Mouse (Mus musculus) G1E (cell line): ENCODE measurements around the gene Fitm1. TPM values are rescaled to one million over a fixed set of nuclear protein-coding genes. Genes with fewer than 3 reads are reported as not detected.
A peak's percentile ranks its signal among the peaks of the same experiment; 100 is the strongest.

Experiments used
- ATAC-seq: 2 replicates; pipeline ENCODE4 v1.8.0; 2016; ENCODE audit warnings: mild to moderate bottlenecking; ENCODE audit not compliant: insufficient number of reproducible peaks, poor library complexity, low FRiP score, severe bottlenecking; ENCODE audit errors: extremely low read depth
- DNase-seq: peaks from one replicate; pipeline ENCODE4 v3.0.0; 2012; ENCODE audit warnings: low spot score
- H3K27me3 ChIP-seq: 2 replicates; pipeline ENCODE4 v1.6.1; 2012; ENCODE audit warnings: mild to moderate bottlenecking, low read length, inconsistent platforms; ENCODE audit not compliant: insufficient read depth
- H3K36me3 ChIP-seq: replicated peaks from 2 replicates; pipeline ENCODE3; 2012; ENCODE audit warnings: mild to moderate bottlenecking, inconsistent platforms
- H3K4me1 ChIP-seq: 2 replicates; pipeline ENCODE4 v1.6.1; 2012; ENCODE audit warnings: low read depth, low read length, inconsistent platforms, mixed read lengths; ENCODE audit not compliant: insufficient read depth
- H3K4me3 ChIP-seq: 2 replicates; pipeline ENCODE4 v1.5.1; 2012; ENCODE audit warnings: low read depth, mild to moderate bottlenecking, inconsistent platforms, low read length, moderate library complexity, mixed read lengths
- H3K9me3 ChIP-seq: replicated peaks from 2 replicates; pipeline ENCODE4 v1.6.1; 2012; ENCODE audit warnings: inconsistent platforms
- CTCF ChIP-seq: IDR thresholded peaks from 2 replicates; pipeline ENCODE4 v1.5.1; 2012; ENCODE audit warnings: low read depth, low read length, inconsistent platforms, mixed read lengths
- GATA1 ChIP-seq: IDR thresholded peaks from 2 replicates; pipeline ENCODE4 v1.6.1; 2012; ENCODE audit warnings: borderline replicate concordance, low read length, inconsistent platforms, mixed read lengths
- GATA2 ChIP-seq: IDR thresholded peaks from 2 replicates; pipeline ENCODE4 v1.6.1; 2012; ENCODE audit warnings: low read depth, low read length, inconsistent platforms, borderline replicate concordance
- POLR2AphosphoS5 ChIP-seq: IDR thresholded peaks from 2 replicates; pipeline ENCODE4 v1.6.1; 2012; ENCODE audit warnings: low read depth, low read length, inconsistent platforms; ENCODE audit not compliant: insufficient replicate concordance
- TAL1 ChIP-seq: conservative IDR thresholded peaks from 2 replicates; pipeline ENCODE4 v1.6.1; 2012; ENCODE audit warnings: low read depth, low read length, inconsistent platforms, mixed read lengths
- polyA plus RNA-seq: library from polyadenylated mRNA; stranded (reverse); fragments of >175 nt; gene quantifications from 2 replicates; pipeline ENCODE4 v1.2.3, GENCODE M21; 2012
- total RNA-seq, 2 experiments: library from RNA; stranded (forward) in 1 of 2; stranded (reverse) in 1 of 2; fragments of 200-1000 nt in 1 of 2; fragments of >200 nt in 1 of 2; fragmentation: Nextera tagmentation in 1 of 2; gene quantifications; 2 replicates each; pipeline ENCODE4 v1.2.3; 2014 to 2017

Fitm1 gene
- total and polyA plus RNA-seq, 3 experiments = not detected

- Histone ChIP-seq H3K4me1 (peaks cover 81% of the 10 kb centered on the region), H3K9me3 (no peaks in the 10 kb centered on the region), H3K36me3 (peaks cover 22% of the 10 kb centered on the region), H3K4me3 (no peak overlapping the region), H3K27me3 (no peaks in the 10 kb centered on the region)
- TF ChIP-seq TAL1 = no peak
- no peak for ATAC-seq
- DNase-seq = no peak
These were observed 40.5 kb downstream of the Fitm1 start for GRCm38 (mm10) chr14:55615876-55616275.

- no peak for TF ChIP-seq POLR2AphosphoS5
- no peak for TF ChIP-seq GATA1
- no peak for TF ChIP-seq TAL1
- no peak for TF ChIP-seq CTCF
- TF ChIP-seq GATA2 = no peak
- Histone ChIP-seq H3K27me3 (no peaks in the 10 kb centered on the region), H3K36me3 (peaks cover 29% of the 10 kb centered on the region), H3K4me1 (peaks cover 80% of the 10 kb centered on the region), H3K9me3 (no peaks in the 10 kb centered on the region), H3K4me3 (no peak overlapping the region)
- ATAC-seq (no peak), DNase-seq (no peak)
These were observed 41.4 kb downstream of the Fitm1 start for GRCm38 (mm10) chr14:55616844-55617243.

- peak within 1 kb of the TSS; percentile 78 for H3K4me3 ChIP-seq
These were observed 42.4 kb downstream of the Fitm1 start, which contains the start of gene Rec8 for GRCm38 (mm10) chr14:55617822-55618221. Gene Rec8 (plus strand): TSS chr14:55618037.

GRCm38 (mm10) chr14:55618486-55619195 is 43.2 kb downstream of the Fitm1 start:
- Histone ChIP-seq H3K4me3 (peak overlapping the region; percentile 78), H3K9me3 (no peaks in the 10 kb centered on the region), H3K36me3 (peaks cover 47% of the 10 kb centered on the region), H3K4me1 (peaks cover 84% of the 10 kb centered on the region), H3K27me3 (no peaks in the 10 kb centered on the region)
- ATAC-seq (peak; percentile 51), DNase-seq (peak; percentile 71)
- no peak for TF ChIP-seq POLR2AphosphoS5
- TF ChIP-seq GATA2 = peak; percentile 61; the same call in 1 of the 2 replicates
- TF ChIP-seq CTCF = no peak
- peak; percentile 67 for TF ChIP-seq TAL1

More at GRCm38 (mm10) chr14:55617822-55618221, 42.4 kb downstream of the Fitm1 start, which contains the start of gene Rec8:
- Histone ChIP-seq H3K36me3 (peaks cover 39% of the 10 kb centered on the region), H3K9me3 (no peaks in the 10 kb centered on the region), H3K27me3 (no peaks in the 10 kb centered on the region), H3K4me1 (peaks cover 84% of the 10 kb centered on the region)
- DNase-seq (peak; percentile 91), ATAC-seq (peak; percentile 82)
- no peak for TF ChIP-seq GATA1
- no peak for TF ChIP-seq CTCF
- TF ChIP-seq POLR2AphosphoS5 = no peak
- no peak for TF ChIP-seq TAL1
- no peak for TF ChIP-seq GATA2

Other genes starting within 250 kb of the Fitm1 start
Only the 20 nearest of the 31 such genes appear.
- 15.5 and 21.1 TPM in 2 replicates for gene Dhrs4, start 96.9 kb upstream of the Fitm1 start, total RNA-seq (2014; fragmentation: Nextera tagmentation)
- 47.7 TPM in 2 replicates for gene Dhrs4, start 96.9 kb upstream of the Fitm1 start, total RNA-seq (2017)
- 37.4 and 42.8 TPM in 2 replicates for gene Dhrs4, start 96.9 kb upstream of the Fitm1 start, polyA plus RNA-seq
- 2.2 TPM in 2 replicates for gene Carmil3, start 85.0 kb upstream of the Fitm1 start, total RNA-seq (2014; fragmentation: Nextera tagmentation)
- 2.1 and 2.3 TPM in 2 replicates for gene Carmil3, start 85.0 kb upstream of the Fitm1 start, total RNA-seq (2017)
- gene Carmil3, start 85.0 kb upstream of the Fitm1 start, polyA plus RNA-seq = 0.92 and 1.2 TPM in 2 replicates
- gene Cpne6, start 65.2 kb upstream of the Fitm1 start, total RNA-seq (2014; fragmentation: Nextera tagmentation) = not detected in 2 replicates
- gene Cpne6, start 65.2 kb upstream of the Fitm1 start, total RNA-seq (2017) = 0.06 and 0.11 TPM in 2 replicates
- gene Cpne6, start 65.2 kb upstream of the Fitm1 start, polyA plus RNA-seq = 0.03 and 0.06 TPM in 2 replicates
- gene Nrl, start 50.6 kb upstream of the Fitm1 start, total RNA-seq (2014; fragmentation: Nextera tagmentation) = not detected in 2 replicates
- 0.06 and 0.27 TPM in 2 replicates for gene Nrl, start 50.6 kb upstream of the Fitm1 start, total RNA-seq (2017)
- gene Nrl, start 50.6 kb upstream of the Fitm1 start, polyA plus RNA-seq = not detected in 2 replicates
- 9.5 and 33.6 TPM in 2 replicates for gene Pck2, start 35.4 kb upstream of the Fitm1 start, total RNA-seq (2014; fragmentation: Nextera tagmentation)
- 9.9 and 10.7 TPM in 2 replicates for gene Pck2, start 35.4 kb upstream of the Fitm1 start, total RNA-seq (2017)
- gene Pck2, start 35.4 kb upstream of the Fitm1 start, polyA plus RNA-seq = 23.9 and 34.9 TPM in 2 replicates
- gene Dcaf11, start 15.6 kb upstream of the Fitm1 start, total RNA-seq (2014; fragmentation: Nextera tagmentation) = 39.2 and 42.7 TPM in 2 replicates
- gene Dcaf11, start 15.6 kb upstream of the Fitm1 start, total RNA-seq (2017) = 50.9 and 51.2 TPM in 2 replicates
- gene Dcaf11, start 15.6 kb upstream of the Fitm1 start, polyA plus RNA-seq = 33.9 and 40.0 TPM in 2 replicates
- gene A730061H03Rik, start 15.2 kb upstream of the Fitm1 start, total RNA-seq (2014; fragmentation: Nextera tagmentation) = 43.1 TPM in 1 of 2 replicates, not detected in the other
- 0.46 and 0.87 TPM in 2 replicates for gene A730061H03Rik, start 15.2 kb upstream of the Fitm1 start, total RNA-seq (2017)
- 0.17 TPM in 1 of 2 replicates, not detected in the other for gene A730061H03Rik, start 15.2 kb upstream of the Fitm1 start, polyA plus RNA-seq
- 598 and 793 TPM in 2 replicates for gene Psme1, start 2.5 kb downstream of the Fitm1 start, total RNA-seq (2014; fragmentation: Nextera tagmentation)
- 212 and 228 TPM in 2 replicates for gene Psme1, start 2.5 kb downstream of the Fitm1 start, total RNA-seq (2017)
- 141 and 155 TPM in 2 replicates for gene Psme1, start 2.5 kb downstream of the Fitm1 start, polyA plus RNA-seq
- gene Emc9, start 9.7 kb downstream of the Fitm1 start, total RNA-seq (2014; fragmentation: Nextera tagmentation) = 16.7 and 20.0 TPM in 2 replicates
- gene Emc9, start 9.7 kb downstream of the Fitm1 start, total RNA-seq (2017) = 17.9 and 23.6 TPM in 2 replicates
- gene Emc9, start 9.7 kb downstream of the Fitm1 start, polyA plus RNA-seq = 19.5 and 20.2 TPM in 2 replicates
- gene Psme2, start 15.5 kb downstream of the Fitm1 start, total RNA-seq (2014; fragmentation: Nextera tagmentation) = 59.4 and 109 TPM in 2 replicates
- 163 and 165 TPM in 2 replicates for gene Psme2, start 15.5 kb downstream of the Fitm1 start, total RNA-seq (2017)
- gene Psme2, start 15.5 kb downstream of the Fitm1 start, polyA plus RNA-seq = 33.4 and 50.8 TPM in 2 replicates
- 23.7 and 43.9 TPM in 2 replicates for gene Rnf31, start 16.1 kb downstream of the Fitm1 start, total RNA-seq (2014; fragmentation: Nextera tagmentation)
- gene Rnf31, start 16.1 kb downstream of the Fitm1 start, total RNA-seq (2017) = 11.8 and 12.6 TPM in 2 replicates
- 34.2 and 35.1 TPM in 2 replicates for gene Rnf31, start 16.1 kb downstream of the Fitm1 start, polyA plus RNA-seq
- gene Irf9, start 28.0 kb downstream of the Fitm1 start, total RNA-seq (2014; fragmentation: Nextera tagmentation) = 25.3 and 31.2 TPM in 2 replicates
- 37.8 and 39.6 TPM in 2 replicates for gene Irf9, start 28.0 kb downstream of the Fitm1 start, total RNA-seq (2017)
- gene Irf9, start 28.0 kb downstream of the Fitm1 start, polyA plus RNA-seq = 40.3 and 64.3 TPM in 2 replicates
- 123 and 137 TPM in 2 replicates for gene Rec8, start 42.4 kb downstream of the Fitm1 start, total RNA-seq (2014; fragmentation: Nextera tagmentation)
- gene Rec8, start 42.4 kb downstream of the Fitm1 start, total RNA-seq (2017) = 89.9 and 103 TPM in 2 replicates
- gene Rec8, start 42.4 kb downstream of the Fitm1 start, polyA plus RNA-seq = 80.7 and 144 TPM in 2 replicates
- 24.1 and 49.6 TPM in 2 replicates for gene Ipo4, start 60.3 kb downstream of the Fitm1 start, total RNA-seq (2014; fragmentation: Nextera tagmentation)
- 18.1 and 24.9 TPM in 2 replicates for gene Ipo4, start 60.3 kb downstream of the Fitm1 start, total RNA-seq (2017)
- gene Ipo4, start 60.3 kb downstream of the Fitm1 start, polyA plus RNA-seq = 32.7 and 75.8 TPM in 2 replicates
- gene Gm49378, start 62.3 kb downstream of the Fitm1 start, total RNA-seq (2014; fragmentation: Nextera tagmentation) = 7.2 and 10.9 TPM in 2 replicates
- gene Gm49378, start 62.3 kb downstream of the Fitm1 start, total RNA-seq (2017) = 2.9 and 4.6 TPM in 2 replicates
- 2.4 TPM in 1 of 2 replicates, not detected in the other for gene Gm49378, start 62.3 kb downstream of the Fitm1 start, polyA plus RNA-seq
- gene Tm9sf1, start 68.2 kb downstream of the Fitm1 start, total RNA-seq (2014; fragmentation: Nextera tagmentation) = 35.1 and 40.6 TPM in 2 replicates
- gene Tm9sf1, start 68.2 kb downstream of the Fitm1 start, total RNA-seq (2017) = 54.0 and 57.7 TPM in 2 replicates
- 14.6 and 14.8 TPM in 2 replicates for gene Tm9sf1, start 68.2 kb downstream of the Fitm1 start, polyA plus RNA-seq
- gene Tssk4, start 74.6 kb downstream of the Fitm1 start, total RNA-seq (2014; fragmentation: Nextera tagmentation) = 4.0 and 4.2 TPM in 2 replicates
- 1.9 and 2.3 TPM in 2 replicates for gene Tssk4, start 74.6 kb downstream of the Fitm1 start, total RNA-seq (2017)
- 0.17 and 0.26 TPM in 2 replicates for gene Tssk4, start 74.6 kb downstream of the Fitm1 start, polyA plus RNA-seq
- gene Mdp1, start 84.9 kb downstream of the Fitm1 start, total RNA-seq (2014; fragmentation: Nextera tagmentation) = 18.4 and 28.0 TPM in 2 replicates
- gene Mdp1, start 84.9 kb downstream of the Fitm1 start, total RNA-seq (2017) = 45.8 and 46.5 TPM in 2 replicates
- 9.4 and 12.2 TPM in 2 replicates for gene Mdp1, start 84.9 kb downstream of the Fitm1 start, polyA plus RNA-seq
- 27.7 and 30.8 TPM in 2 replicates for gene Gmpr2, start 96.3 kb downstream of the Fitm1 start, total RNA-seq (2014; fragmentation: Nextera tagmentation)
- gene Gmpr2, start 96.3 kb downstream of the Fitm1 start, total RNA-seq (2017) = 40.5 and 42.7 TPM in 2 replicates
- 20.0 and 24.7 TPM in 2 replicates for gene Gmpr2, start 96.3 kb downstream of the Fitm1 start, polyA plus RNA-seq
- 234 and 266 TPM in 2 replicates for gene Nedd8, start 96.5 kb downstream of the Fitm1 start, total RNA-seq (2014; fragmentation: Nextera tagmentation)
- 488 and 566 TPM in 2 replicates for gene Nedd8, start 96.5 kb downstream of the Fitm1 start, total RNA-seq (2017)
- 112 and 128 TPM in 2 replicates for gene Nedd8, start 96.5 kb downstream of the Fitm1 start, polyA plus RNA-seq